Mouse (Mus musculus) adrenal gland, postnatal 10 days (tissue): ENCODE measurements at regions not wholly inside any gene's neighbourhood (a gene's known extent, or its start where the extent isn't known, plus 50 kb on each side); places are given as distances from the start of the nearest gene placed in this dataset.

ENCODE experiments used
- DNase-seq: peaks from one replicate; pipeline ENCODE4 v3.0.0; 2021; ENCODE audit warnings: mixed read lengths

- no peak for DNase-seq
Observed at GRCm38 (mm10) chr13:58495390-58496073, 92.4 kb upstream of the Hnrnpk start.

- DNase-seq: no peak
Observed at GRCm38 (mm10) chr13:58494726-58495125, 91.6 kb upstream of the Hnrnpk start.

GRCm38 (mm10) chr13:58490829-58491228 is 87.7 kb upstream of the Hnrnpk start:
- no peak for DNase-seq

- DNase-seq: no peak
Observed at GRCm38 (mm10) chr13:58485011-58485410, 81.9 kb upstream of the Hnrnpk start.

GRCm38 (mm10) chr13:58482701-58483100 is 79.6 kb upstream of the Hnrnpk start:
- no peak for DNase-seq

DNA sequence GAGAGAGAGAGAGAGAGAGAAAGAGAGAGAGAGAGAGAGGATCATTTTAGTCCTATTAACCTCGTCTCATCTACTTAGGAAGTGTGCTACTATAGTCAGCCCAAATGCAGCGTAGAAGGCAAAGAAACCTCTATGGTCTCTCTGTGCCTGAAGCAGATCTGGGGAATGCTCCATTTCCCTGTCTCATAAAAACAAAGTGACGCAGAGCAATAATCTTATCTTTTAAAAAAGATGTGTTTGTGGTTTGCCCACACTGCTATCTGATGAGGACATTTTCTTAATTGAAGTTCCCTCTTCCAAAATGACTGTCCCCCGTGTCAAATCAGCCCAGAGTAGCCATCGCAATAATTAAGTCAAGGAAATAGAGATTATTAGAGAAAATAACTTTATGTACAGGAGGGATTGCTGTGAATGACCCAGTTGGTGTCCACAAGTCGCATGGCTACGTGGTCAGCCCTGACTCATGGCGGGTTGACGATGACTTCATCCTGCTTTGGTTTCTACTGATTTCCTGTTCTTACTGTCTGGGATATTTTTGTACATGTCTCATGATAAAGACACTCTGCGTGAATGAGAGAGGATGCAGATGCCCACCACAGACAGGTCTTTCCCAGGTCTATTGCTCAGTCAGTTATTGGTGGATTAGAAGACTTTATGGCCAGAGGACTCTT is 77.9 kb upstream of the Hnrnpk start:
- no peak for DNase-seq

DNA sequence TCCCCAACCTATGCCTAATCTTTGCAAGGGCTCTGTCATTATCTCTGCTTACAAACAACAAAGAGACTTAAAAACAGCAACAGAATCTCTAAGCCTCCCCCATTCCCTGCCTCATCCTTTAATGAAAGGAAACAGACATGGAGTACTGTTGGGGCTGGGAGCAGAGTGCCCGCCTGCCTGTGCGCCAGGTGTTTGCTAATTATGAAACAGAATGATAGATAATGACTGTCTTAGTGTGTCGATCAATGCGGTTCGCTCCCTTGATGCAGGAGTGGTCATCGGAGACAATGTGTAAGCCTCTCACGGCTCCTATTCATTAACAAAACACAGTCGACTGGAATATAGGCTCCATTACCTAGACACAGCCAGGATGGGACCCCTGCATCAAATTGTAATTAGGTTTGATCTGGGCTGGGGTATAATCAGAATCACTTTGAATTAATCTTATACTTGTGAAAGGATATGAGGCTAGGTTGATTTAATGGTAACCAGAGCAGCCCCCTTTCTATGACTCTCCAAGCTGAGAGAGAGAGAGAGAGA is 77.3 kb upstream of the Hnrnpk start:
- DNase-seq: no peak

DNA sequence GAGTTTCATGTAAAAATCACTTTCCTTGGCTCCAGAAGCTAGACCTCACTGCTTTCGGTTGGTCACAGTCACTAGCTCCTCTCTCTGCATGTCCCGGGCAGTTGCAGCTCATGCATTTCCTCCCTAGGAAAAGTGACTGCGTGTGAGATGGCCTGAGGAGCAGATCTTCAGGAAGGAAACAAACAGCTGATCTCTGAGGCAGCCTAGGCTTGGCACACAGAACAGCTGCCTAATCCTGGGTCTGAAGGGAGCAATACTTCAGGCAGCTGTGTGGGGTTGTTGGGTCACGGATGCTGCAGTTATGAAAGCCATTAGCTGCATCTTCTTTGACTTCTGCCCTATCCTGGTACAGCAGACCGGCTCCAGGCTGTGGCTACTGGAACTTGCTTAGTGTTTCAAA is 75.3 kb upstream of the Hnrnpk start:
- DNase-seq: no peak

DNA sequence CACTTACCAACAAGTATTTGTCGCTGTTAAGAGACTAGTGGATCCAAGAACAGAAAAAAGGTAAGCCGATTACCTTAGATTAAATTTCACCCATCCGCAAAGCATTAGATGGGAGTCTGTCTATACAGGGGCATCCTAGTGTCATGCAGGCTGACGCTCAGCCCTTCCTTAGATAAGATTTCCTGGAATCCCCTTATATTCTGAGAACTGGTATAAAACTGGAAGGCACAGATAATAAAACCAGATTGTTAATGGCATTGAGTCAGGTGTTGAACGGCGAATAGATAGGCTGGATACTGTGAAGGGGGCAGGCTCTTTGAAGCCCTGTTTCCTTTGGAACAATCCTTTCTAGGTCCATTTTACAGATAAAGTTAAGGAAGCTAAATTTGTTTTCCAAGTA is 74.1 kb upstream of the Hnrnpk start:
- no peak for DNase-seq

DNA sequence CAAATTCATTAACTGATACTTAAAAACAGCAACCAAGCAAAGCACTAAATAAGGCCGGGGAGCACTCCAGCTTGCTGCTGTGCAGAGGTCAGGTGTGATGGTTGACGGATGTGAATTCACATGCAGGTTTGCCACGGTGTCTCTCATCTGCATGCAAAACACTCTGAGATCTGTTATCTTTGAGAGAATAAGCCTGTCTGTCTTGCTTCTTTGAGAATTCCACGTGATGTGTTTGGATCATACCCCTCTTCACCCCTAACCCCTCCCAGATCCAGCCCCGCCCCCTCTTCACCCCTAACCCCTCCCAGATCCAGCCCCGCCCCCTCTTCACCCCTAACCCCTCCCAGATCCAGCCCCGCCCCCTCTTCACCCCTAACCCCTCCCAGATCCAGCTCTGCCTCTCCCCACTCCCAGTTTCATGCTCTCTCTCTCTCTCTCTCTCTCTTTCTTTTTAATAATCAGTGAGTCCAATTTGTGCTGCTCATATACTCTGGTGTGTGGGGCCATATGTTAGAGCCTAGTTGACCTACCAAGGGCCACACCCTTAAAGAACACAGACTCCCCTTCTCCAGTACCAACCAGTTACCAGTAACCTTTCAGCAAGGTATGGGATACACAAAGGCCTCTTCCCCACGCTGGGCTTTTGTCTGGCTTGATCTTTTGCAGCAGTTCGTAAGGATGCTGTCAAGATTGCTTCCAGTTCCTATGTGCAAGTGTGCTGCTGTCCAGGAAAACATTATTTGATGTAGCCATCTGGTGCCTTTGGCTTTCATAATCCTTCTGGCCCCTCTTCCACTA is 73.1 kb upstream of the Hnrnpk start:
- no peak for DNase-seq

DNA sequence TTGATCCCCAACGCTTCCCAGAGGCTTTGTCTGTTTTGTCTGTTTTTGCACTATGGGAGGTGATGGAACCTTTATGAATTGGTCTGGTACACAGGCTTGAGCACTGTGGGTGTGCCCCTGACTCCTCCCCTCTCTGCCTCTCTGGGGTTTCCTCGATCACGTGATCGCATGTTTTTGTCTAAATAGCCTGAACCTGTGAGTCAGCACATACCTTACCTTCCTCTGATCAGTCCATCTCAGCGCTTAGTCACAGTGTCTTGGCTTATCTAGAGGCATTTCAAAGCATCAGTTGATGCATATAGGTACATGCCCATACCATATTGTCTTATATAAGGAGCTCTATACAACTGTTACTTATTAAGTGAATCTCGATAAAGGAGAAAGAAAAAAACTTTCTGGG is 72.4 kb upstream of the Hnrnpk start:
- no peak for DNase-seq

DNA sequence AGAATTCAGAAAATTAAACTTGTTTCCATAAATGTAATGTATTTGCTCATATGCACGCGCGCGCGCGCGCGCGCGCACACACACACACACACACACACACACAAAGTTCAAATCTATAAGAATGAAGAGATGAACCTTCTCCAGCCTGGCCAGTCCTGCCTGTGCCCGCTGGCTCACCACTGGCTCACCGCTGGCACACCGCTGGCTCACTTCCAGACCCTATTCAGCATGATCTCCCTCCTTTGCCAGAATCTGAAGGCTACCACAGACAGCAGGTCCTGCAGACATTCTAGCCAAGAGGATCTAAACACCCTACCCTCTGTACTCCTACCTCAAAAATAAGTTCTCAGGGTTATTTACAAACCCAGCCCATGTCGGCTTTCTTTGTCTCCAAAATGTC is 69.3 kb upstream of the Hnrnpk start:
- DNase-seq: peak; percentile 74

GRCm38 (mm10) chr13:58471704-58472103 is 68.6 kb upstream of the Hnrnpk start:
- DNase-seq: peak; percentile 21

DNA sequence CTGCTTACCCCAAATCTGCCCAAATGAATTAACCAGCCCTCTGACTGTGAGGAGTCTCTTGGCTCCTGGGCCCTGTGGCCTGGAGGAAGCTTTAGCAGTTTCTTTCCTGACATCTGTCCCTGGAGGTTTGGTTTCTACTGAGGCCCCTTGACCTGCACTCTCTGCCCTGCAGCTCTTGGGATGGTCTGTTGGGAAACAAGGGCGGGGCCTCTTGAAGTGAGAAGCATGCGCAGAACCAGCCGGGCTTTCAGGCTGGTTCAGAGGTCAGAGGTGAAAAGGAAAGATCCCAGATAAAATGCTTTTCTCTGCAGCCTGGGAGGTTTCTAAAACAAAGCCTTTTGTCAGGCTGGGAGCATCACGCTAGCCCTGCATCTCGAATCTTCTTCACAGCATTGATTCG is 66.6 kb upstream of the Hnrnpk start:
- DNase-seq: peak; percentile 51

DNA sequence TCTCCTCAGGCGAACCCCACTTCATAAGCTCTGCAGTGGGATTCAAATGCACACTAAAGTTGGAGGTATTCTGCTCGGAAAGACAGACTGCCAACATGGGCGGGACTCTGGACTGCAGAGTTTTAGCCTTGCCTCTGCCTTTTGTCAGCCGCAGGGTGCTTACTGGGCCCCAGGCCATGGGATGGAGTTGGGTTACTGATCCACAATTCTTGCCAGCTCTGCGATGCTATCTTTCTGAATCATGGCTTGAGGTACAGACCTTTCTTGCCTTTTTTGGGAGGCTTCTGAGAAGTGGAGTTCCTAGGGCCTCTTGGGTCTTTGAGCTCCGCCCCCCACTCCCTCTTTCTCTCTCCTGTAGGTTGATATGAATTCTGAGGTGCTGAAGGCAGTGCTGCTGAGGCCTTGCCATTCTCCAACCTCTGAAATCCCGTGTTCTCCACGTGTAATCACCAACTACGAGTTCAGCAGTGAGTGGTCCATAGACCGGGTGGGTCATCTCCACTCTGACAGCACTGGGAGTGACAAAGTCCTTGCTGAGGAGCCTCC is 64.0 kb upstream of the Hnrnpk start:
- DNase-seq: no peak

GRCm38 (mm10) chr13:58465206-58466104 is 62.3 kb upstream of the Hnrnpk start:
- no peak for DNase-seq
